Mouse (Mus musculus) right cerebral cortex, postnatal 36 days (tissue): ENCODE measurements around the gene Il3.

Source experiments
- DNase-seq, 2 experiments: peaks; one replicate each; pipeline ENCODE4 v3.0.0; 2022; ENCODE audit warnings: low spot score in 2 of 2, mixed read lengths in 1 of 2

Il3 gene

DNA sequence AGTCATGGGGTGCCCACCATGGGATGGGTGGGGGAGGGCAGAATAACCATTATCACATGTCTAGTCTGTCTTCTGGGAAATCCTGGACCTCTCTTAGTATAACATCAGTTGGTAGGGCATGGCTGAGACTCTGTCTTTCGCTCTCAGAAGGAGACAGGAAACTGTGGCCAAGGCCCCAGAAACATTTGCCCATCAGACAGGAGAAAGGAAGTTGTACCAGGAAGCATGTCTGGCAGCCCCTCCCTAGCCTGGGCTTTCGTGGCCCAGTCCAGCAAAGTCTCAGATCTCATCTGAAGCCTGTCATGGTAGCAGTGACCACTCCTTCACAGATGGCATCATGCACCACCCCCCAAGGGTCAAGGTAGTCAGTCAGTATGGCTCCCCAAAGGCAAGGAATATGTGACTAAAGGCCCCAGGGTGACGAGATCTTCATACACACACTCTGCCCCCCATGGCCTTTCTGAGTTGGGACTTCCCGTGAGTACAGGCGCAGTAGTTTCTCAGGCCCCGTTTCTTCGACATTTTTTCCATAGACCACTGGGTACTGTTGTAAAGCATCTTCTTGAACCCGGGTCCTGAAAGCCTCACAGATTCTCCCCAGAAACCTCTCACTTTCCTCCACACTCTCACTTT, 20.9 kb upstream of the Il3 start:
- no peak for DNase-seq

GRCm38 (mm10) chr11:54271437-54271949, 4.4 kb upstream of the Il3 start:
- no peak for DNase-seq

GRCm38 (mm10) chr11:54269191-54269896, 2.3 kb upstream of the Il3 start:
- DNase-seq: peak in 1 of 2 experiments; percentile 5

DNA sequence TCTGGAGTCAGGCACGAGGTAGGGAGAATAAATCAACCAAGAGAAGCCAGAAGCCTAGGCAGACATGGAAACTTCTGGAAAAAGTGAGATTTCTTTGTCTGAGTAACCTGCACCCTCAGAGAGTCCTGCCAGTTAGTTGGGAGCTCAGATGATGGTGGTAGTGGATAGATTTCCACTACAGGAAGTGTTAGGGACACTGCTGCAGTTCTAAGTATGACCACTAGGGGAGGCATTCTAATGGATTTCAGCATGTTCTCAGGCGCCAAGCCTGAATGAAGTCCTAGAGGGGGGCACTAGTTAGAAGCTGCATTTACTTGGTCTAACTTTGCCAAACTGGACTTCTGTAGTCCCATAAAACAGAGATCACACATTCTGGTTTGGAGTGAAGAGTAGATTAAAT, 2.5 kb downstream of the Il3 start:
- peak in 1 of 2 experiments; percentile 4 for DNase-seq

DNA sequence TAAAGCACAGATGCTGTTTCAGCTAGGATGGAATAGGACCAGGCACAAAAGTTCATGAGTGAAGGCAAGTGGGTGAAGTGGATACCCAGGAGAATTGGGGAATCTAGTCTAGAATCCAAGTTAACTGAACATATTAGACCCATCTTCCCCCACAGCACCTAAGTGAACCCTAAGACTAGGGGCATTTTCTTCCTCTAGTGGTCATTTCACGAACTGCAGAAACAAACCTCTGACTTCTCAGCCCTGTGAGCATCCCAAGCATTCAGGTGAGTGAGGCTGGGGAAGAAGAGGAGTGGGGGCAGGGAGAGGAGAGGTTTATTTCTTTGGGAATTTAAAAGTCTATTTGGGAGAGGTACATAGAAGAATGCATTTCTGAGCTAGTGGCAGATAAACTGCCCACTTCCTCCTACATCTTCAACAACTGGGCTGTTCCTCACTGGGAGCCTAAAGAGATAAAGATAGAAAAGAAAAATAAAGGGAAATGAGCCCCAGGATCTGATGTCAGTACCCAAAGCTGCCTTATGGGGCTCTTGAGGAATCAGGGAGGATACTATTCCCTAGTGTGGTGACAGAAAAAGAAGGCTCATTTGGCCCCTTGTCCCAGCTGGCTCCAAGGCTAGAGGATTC, 3.6 kb downstream of the Il3 start:
- DNase-seq: no peak

DNA sequence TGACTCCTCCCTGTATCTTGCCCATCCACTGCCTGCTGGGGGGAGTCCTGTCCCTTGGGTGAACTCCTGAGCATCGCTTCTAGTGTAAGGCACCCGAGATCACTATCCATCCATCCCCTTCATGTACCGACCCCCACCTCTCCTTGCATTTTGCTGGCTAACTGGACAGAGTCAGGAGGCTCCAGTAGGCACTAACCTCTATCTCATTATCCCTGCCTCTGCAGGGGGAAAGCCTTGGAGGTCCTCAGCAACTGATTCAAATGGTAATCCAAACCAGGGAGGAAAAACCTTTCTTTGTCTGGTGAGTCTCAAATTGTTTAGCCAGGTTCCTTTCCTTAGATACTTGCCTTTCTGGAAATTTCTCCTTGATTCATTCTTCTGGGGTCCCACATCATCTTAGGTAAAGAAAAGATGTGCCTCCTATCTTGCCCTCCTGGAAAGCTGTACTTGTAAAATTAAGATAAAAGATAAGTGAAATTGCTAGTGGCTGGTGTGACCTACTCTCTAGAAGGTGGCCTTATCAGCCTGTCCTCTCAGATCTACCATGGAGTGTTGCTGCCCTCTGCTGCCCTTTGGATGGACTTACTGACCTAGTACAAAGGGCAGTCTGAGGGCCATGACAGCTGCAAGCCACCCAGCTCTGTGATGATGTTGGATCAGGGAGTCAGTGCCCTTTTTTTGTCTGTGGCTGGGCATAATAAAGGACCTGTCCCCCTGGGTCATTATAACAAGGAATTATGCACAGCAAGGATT, 10.3 kb downstream of the Il3 start:
- peak; percentile 19 to 31 for DNase-seq

DNA sequence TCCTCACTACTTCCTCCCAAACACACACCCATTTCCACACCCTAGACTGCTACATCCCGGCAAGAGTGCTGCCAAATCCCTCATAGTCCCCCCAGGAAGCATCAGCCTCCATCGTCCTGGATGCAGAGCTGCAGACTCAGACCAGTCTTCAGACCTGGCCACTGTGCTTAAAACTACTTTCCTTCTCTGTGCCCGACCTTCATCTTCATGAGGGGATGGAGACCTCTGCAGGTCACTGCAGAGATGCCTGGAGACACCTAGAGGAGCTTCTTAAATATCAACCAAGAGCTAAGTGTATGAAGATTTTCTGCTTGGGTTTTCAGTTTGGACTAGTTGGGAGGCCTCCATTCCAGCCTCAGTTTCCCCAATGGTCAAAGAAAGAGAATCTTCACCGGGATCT, 13.0 kb downstream of the Il3 start:
- no peak for DNase-seq

DNA sequence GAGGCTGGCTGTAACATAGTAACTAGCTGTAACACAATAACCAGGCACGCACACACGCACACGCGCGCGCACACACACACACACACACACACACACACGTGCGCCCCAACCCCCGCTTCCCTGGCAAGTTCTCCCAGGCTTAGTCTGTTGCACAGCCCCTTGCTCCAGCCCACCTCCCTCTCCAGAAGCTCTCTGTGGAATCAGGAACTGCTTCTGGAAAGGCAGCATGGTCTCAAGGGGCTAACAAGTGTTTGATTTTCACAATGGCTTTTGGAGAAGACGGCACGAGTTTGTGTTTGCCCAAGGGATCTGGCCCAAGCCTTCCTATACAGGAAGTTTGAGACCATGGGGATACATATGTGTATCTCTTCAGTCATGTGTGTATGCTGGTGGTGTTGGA, 16.5 kb downstream of the Il3 start:
- DNase-seq: no peak

GRCm38 (mm10) chr11:54249748-54250147, 17.3 kb downstream of the Il3 start:
- DNase-seq: no peak

DNA sequence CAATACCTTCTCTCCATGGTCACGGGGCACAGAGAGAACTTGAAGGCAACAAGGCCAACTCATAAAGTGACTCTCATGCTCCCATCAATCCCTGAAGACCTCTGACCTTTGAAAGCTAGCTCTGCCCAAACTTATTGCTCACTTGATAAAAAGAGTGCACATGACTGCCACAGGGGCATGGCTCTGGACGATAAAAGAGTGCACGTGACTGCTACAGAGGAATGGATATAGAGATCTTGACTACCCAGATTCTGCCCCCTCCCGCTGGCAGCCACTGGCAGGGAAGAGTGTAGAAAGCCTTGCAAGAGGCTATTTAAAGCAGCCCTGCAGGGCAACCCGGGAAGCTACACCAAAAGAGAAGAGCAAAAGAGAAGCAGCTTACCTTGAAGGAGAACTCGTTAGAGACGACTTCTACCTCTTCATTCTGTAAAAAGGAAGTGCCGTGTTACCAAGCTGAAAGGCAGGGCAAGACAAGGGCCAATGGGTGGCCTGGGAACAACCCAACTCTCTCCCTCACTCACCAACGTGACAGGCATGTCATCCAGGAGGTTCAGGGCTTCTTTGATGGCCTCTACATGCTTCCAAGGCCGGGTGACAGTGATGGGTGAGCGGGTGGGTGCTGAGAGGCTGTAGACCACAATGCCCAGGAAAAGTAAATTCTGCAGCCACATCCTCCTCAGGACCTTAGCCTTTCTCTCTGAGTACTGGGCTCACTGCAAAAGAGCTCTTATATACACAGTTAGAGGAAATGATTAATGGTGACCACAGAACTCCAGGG, 17.9 kb downstream of the Il3 start, which contains the start of gene Csf2:
TSS of gene Csf2 (minus strand) at position 728 of the 778 bp plus-strand sequence.
- no peak for DNase-seq

- DNase-seq: no peak
Measured at GRCm38 (mm10) chr11:54247251-54247950, 19.7 kb downstream of the Il3 start.

GRCm38 (mm10) chr11:54244465-54244864, 22.6 kb downstream of the Il3 start:
- DNase-seq: no peak

- DNase-seq: no peak
Measured at GRCm38 (mm10) chr11:54242494-54242893, 24.6 kb downstream of the Il3 start.

- DNase-seq: no peak
Measured at GRCm38 (mm10) chr11:54236939-54237338, 30.1 kb downstream of the Il3 start.

DNA sequence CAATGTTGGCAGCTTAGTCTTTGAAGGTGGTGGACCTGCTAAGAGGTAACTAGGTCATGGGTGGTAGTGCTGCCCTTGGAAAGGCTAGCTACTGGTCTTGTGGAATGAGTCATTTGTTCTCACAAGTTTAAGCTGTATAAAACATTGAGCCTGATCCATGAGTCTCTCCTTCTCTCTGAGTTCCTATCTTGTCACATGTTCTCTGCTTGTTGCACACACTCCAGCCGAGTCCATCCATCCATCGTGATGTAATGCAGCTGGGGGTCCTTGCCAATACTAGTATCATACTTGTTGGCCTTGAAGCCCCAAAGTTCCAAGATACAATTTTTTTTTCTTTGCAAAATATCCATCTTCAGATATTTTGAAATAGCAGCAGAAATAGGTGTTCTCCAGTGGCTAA, 39.6 kb downstream of the Il3 start:
- no peak for DNase-seq

- DNase-seq: no peak
Measured at GRCm38 (mm10) chr11:54224475-54224986, 42.5 kb downstream of the Il3 start.

- DNase-seq: no peak
Measured at GRCm38 (mm10) chr11:54223637-54224474, 43.2 kb downstream of the Il3 start.

- no peak for DNase-seq
Measured at GRCm38 (mm10) chr11:54219903-54220740, 47.0 kb downstream of the Il3 start.

DNA sequence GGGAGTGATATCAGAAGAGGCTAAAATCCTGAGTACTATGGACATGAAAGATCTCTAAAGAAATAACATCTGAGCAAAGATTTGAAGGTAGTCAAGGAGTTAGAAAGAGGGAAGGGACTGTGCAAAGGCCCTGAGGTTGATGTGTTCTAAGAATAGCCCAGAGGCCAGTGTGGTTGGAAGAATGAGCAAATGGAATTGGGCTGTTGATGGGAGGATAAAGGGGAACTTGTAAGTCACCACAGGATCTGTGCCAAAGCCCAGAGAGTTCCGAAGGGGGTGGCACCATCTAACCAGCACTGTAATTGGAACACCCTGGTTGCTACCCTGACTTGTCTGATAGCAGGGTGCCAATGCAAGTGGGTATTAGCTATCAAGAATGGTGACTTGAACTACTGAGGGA, 47.9 kb downstream of the Il3 start:
- DNase-seq: no peak
